Mouse (Mus musculus): ENCODE measurements around the gene Vcam1. TPM values are rescaled to one million over a fixed set of nuclear protein-coding genes. Genes with fewer than 3 reads are reported as not detected.

The Vcam1 gene
- polyA plus RNA-seq (2021) = 20.4 TPM

DNA sequence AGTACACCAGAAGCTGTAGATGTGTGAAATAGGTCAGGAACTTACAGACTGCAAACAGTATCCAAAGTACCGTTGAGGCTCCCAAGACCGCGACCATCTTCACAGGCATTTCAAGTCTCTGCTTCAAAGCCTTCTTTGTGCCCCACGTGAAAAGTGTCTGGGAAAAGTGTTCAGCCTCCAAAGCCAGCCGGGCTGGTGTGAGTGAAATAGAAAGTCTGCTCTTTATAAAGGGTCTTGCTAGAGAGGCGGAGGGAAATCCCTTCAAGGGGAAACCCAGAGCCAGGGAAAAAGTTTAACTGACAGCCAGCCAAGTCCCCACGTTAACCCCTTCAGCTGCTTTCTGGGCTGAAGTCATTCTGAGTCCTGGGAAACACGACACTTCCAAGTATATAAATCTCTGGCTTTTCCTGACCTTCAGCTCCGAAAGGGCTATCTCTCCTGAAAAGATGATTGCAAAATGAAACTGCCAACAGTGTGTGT is at the start of gene Vcam1:
Gene Vcam1 (minus strand): TSS at position 430 of the 480 bp plus-strand sequence.
- no peak for ATAC-seq
- in situ Hi-C loops (cut with MboI; ENCODE audit: low pct_unique_long_range_greater_than_20kb) = no loop called here
- ChIA-PET CTCF (interaction anchor here (0.7 to 2.2 kb wide), 8 partner anchors 10 to 486 kb away, joined by 3 to 9 read pairs (median 4); no protein-coding TSS in a partner anchor), POLR2A (interaction anchor here (0.9 kb wide), 1 partner anchor 196 kb away, joined by 3 read pairs; no protein-coding TSS in a partner anchor)
- H3K27me3 ChIP-seq = no peaks in the 10 kb centered on the region
- no peak for TF ChIP-seq CTCF (IDR thresholded peaks at IDR 0.05)
- DNase-seq (ENCODE audit: low read depth, low spot score) = peak; percentile 58

DNA sequence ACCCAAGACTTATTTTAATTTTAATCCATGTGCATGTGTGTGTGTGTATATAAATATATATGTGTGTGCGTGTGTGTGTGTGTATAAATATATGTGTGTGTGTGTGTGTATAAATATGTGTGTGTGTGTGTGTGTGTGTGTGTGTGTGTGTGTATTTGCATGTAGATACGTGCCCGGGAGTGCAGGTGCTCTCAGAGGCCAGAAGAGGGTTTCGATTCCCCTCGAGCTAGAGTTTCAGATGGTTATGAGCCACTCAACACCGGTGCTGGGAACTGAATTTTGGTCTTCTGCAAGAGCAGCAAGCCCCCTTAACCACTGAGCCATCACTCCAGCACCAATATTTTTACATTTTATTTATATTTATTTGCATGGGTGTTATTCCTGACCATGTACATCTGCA is 45.6 kb upstream of the Vcam1 start:
- ATAC-seq (no peak), DNase-seq (ENCODE audit: low read depth, low spot score) (no peak)
- ChIA-PET POLR2A (interaction anchor here (0.7 kb wide), 1 partner anchor 22 kb away, joined by 3 read pairs; no protein-coding TSS in a partner anchor), CTCF (interaction anchor here (1.2 to 1.6 kb wide), 3 partner anchors 12 to 27 kb away, joined by 3 to 4 read pairs (median 3); no protein-coding TSS in a partner anchor)
- in situ Hi-C loops (cut with MboI; ENCODE audit: low pct_unique_long_range_greater_than_20kb) = no loop called here
- TF ChIP-seq CTCF (IDR thresholded peaks at IDR 0.05) = no peak
- H3K27me3 ChIP-seq = no peaks in the 10 kb centered on the region

GRCm38 (mm10) chr3:116171461-116171860 is 42.0 kb upstream of the Vcam1 start:
- POLR2A ChIA-PET = interaction anchor here (0.7 kb wide), 2 partner anchors 33 to 148 kb away, joined by 5 to 6 read pairs; no protein-coding TSS in a partner anchor
- DNase-seq (ENCODE audit: low read depth, low spot score) (no peak), ATAC-seq (no peak)
- in situ Hi-C loops (cut with MboI; ENCODE audit: low pct_unique_long_range_greater_than_20kb) = no loop called here
- H3K27me3 ChIP-seq = no peaks in the 10 kb centered on the region
- no peak for TF ChIP-seq CTCF (IDR thresholded peaks at IDR 0.05)
- CTCF ChIA-PET = no interaction called here

GRCm38 (mm10) chr3:116168056-116168455 is 38.6 kb upstream of the Vcam1 start:
- ChIA-PET CTCF (interaction anchor here (1.1 to 1.8 kb wide), 2 partner anchors 10 to 46 kb away, joined by 3 to 6 read pairs; no protein-coding TSS in a partner anchor), POLR2A (no interaction called here)
- ATAC-seq = no peak
- in situ Hi-C loops (cut with MboI; ENCODE audit: low pct_unique_long_range_greater_than_20kb) = no loop called here
- no peak for TF ChIP-seq CTCF (IDR thresholded peaks at IDR 0.05)
- DNase-seq (ENCODE audit: low read depth, low spot score) = no peak
- H3K27me3 ChIP-seq = no peaks in the 10 kb centered on the region

GRCm38 (mm10) chr3:116166296-116166695 is 36.8 kb upstream of the Vcam1 start:
- CTCF ChIA-PET = interaction anchor here (1.0 to 1.5 kb wide), 2 partner anchors 9 to 24 kb away, joined by 4 to 5 read pairs; no protein-coding TSS in a partner anchor
- ATAC-seq = no peak
- POLR2A ChIA-PET = no interaction called here
- no peak for DNase-seq (ENCODE audit: low read depth, low spot score)
- TF ChIP-seq CTCF (IDR thresholded peaks at IDR 0.05) = no peak
- no peaks in the 10 kb centered on the region for H3K27me3 ChIP-seq
- in situ Hi-C loops (cut with MboI; ENCODE audit: low pct_unique_long_range_greater_than_20kb) = no loop called here

DNA sequence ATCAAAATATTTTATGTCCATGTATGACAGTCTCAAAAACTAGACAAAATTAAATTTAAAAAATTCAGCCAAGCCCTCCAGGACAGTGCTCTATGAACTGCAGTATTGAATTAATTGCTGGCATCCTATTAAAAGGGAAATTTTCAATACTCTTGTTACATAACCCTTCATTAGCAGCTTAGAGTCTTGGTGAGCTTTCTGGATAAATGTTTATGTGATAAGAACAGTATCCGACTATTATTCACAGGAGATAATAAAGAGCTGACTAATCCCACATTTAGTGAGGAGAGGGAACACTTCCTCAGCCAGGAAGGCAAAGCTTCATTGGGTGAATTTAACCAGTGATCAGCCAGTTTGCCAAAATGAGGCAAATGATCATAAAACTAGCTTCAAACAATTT is 35.5 kb upstream of the Vcam1 start:
- ATAC-seq = no peak
- ChIA-PET CTCF (interaction anchor here (0.9 to 1.4 kb wide), 4 partner anchors 15 to 162 kb away, joined by 3 read pairs; no protein-coding TSS in a partner anchor), POLR2A (no interaction called here)
- TF ChIP-seq CTCF (IDR thresholded peaks at IDR 0.05) = no peak
- in situ Hi-C loops (cut with MboI; ENCODE audit: low pct_unique_long_range_greater_than_20kb) = no loop called here
- DNase-seq (ENCODE audit: low read depth, low spot score) = no peak
- no peaks in the 10 kb centered on the region for H3K27me3 ChIP-seq

GRCm38 (mm10) chr3:116163517-116163916 is 34.0 kb upstream of the Vcam1 start:
- H3K27me3 ChIP-seq = no peaks in the 10 kb centered on the region
- POLR2A ChIA-PET = no interaction called here
- CTCF ChIA-PET = interaction anchor here (0.7 to 1.4 kb wide), 3 partner anchors 12 to 26 kb away, joined by 3 to 5 read pairs (median 3); no protein-coding TSS in a partner anchor
- TF ChIP-seq CTCF (IDR thresholded peaks at IDR 0.05) = no peak
- DNase-seq (ENCODE audit: low read depth, low spot score) (no peak), ATAC-seq (no peak)
- in situ Hi-C loops (cut with MboI; ENCODE audit: low pct_unique_long_range_greater_than_20kb) = no loop called here

DNA sequence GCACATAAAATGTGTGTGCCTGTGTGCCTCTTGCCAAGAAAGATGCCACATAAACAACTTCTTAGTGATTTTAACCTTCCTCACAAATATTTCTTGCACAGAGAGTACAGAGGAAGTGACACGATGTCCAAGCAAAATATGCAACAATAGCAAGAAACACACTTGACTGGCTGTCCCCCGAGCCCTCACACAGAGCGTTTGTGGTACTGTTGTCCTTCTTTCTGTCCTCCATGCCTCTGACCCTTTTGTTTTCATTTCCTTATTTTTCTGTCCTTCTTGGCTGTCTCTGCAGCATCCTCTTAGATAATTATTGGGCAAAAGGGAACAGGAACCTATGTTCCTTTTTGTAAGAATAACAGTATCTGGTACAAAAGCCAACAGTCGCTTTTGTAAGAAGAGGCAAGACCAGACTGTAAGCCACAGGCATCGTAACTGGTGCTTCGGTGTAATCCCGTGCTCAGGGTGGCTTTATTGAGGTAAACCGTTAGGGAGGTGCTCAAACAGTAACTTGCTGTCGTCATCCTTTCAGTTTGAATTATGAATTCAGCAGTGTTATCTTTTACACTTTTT is 32.7 kb upstream of the Vcam1 start:
- DNase-seq (ENCODE audit: low read depth, low spot score) (no peak), ATAC-seq (no peak)
- no peak for TF ChIP-seq CTCF (IDR thresholded peaks at IDR 0.05)
- H3K27me3 ChIP-seq = no peaks in the 10 kb centered on the region
- in situ Hi-C loops (cut with MboI; ENCODE audit: low pct_unique_long_range_greater_than_20kb) = no loop called here
- POLR2A ChIA-PET = no interaction called here
- CTCF ChIA-PET = interaction anchor here (1.4 kb wide), 1 partner anchor 25 kb away, joined by 5 read pairs; no protein-coding TSS in a partner anchor

DNA sequence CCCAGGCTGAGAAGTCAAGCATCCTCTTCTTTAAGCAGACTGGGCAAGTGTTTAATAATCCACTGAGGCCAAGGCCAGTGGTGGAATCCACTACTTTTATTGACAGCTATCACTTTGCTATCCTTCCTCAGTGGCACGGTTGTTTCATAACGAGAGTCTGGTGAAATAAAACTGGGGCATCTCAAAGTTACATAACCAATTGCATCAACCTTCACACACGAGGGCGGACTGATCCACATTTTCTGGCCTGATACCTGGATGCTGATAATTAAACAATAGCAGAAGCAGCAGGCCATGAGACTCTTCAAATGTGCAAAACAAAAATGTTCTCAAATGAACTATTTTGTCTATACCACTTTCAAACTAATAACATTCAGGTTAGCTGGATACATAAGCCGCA is 29.9 kb upstream of the Vcam1 start:
- POLR2A ChIA-PET = no interaction called here
- ATAC-seq = no peak
- no peak for TF ChIP-seq CTCF (IDR thresholded peaks at IDR 0.05)
- DNase-seq (ENCODE audit: low read depth, low spot score) = no peak
- CTCF ChIA-PET = no interaction called here
- in situ Hi-C loops (cut with MboI; ENCODE audit: low pct_unique_long_range_greater_than_20kb) = no loop called here
- no peaks in the 10 kb centered on the region for H3K27me3 ChIP-seq

GRCm38 (mm10) chr3:116157447-116157990 is 28.0 kb upstream of the Vcam1 start:
- H3K27me3 ChIP-seq = no peaks in the 10 kb centered on the region
- CTCF ChIA-PET = interaction anchor here (1.0 to 1.8 kb wide), 4 partner anchors 9 to 33 kb away, joined by 3 to 4 read pairs (median 4); no protein-coding TSS in a partner anchor
- no peak for TF ChIP-seq CTCF (IDR thresholded peaks at IDR 0.05)
- ATAC-seq = no peak
- in situ Hi-C loops (cut with MboI; ENCODE audit: low pct_unique_long_range_greater_than_20kb) = no loop called here
- DNase-seq (ENCODE audit: low read depth, low spot score) = no peak
- POLR2A ChIA-PET = no interaction called here

DNA sequence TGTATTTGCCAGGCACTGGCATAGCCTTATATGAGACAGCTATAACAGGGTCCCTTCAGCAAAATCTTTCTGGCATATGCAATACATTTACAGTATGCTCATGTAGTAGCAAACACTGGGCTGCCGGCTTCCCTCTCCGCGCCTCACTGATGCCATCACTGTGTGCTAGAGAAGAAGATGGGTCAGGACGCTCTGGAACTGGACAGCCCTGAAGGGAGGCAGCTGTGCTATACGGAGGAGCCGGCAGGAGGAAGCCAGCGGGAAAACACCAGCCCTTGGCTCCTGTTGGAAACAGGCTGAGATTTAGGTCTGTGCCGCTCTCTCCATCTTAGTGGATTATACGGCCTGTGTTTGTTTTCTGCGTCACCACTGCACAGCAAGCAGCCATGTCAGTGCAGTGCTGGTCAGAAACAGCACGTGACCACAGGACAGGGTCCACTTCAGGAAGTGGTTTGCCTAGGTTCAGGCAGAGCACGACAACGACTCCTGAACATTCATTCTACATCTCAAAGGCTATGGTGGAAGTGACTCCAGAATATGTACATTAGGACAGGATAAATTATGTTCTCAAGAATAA is 20.7 kb upstream of the Vcam1 start:
- in situ Hi-C loops (cut with MboI; ENCODE audit: low pct_unique_long_range_greater_than_20kb) = no loop called here
- DNase-seq (ENCODE audit: low read depth, low spot score) (no peak), ATAC-seq (no peak)
- H3K27me3 ChIP-seq = no peaks in the 10 kb centered on the region
- CTCF ChIA-PET = interaction anchor here (0.5 to 1.3 kb wide), 2 partner anchors 13 to 226 kb away, joined by 3 read pairs; no protein-coding TSS in a partner anchor
- no peak for TF ChIP-seq CTCF (IDR thresholded peaks at IDR 0.05)
- POLR2A ChIA-PET = no interaction called here

Measured in Patski (cell line).